Mouse (Mus musculus): ENCODE data around the gene Ptprk.

- TF ChIP-seq CTCF (IDR thresholded peaks at IDR 0.05; ENCODE audit: low read depth) (no peak), EP300 (IDR thresholded peaks at IDR 0.05; ENCODE audit: low read depth) (no peak)
Observed at GRCm38 (mm10) chr10:28609136-28609535, 534.5 kb downstream of the Ptprk start.
